Mouse (Mus musculus) liver, embryonic 16.5 days (tissue): Measurements from ENCODE around the gene Hspa14. TPM values are rescaled to one million over a fixed set of nuclear protein-coding genes. Genes with fewer than 3 reads are reported as not detected.

Source experiments
- ATAC-seq: fragments of 200-750 bp; cut with Nextera tagmentation; 2 replicates; pipeline ENCODE4 v1.8.0; 2017; ENCODE audit warnings: low read depth, mild to moderate bottlenecking, moderate number of reproducible peaks, moderate library complexity
- H3K27ac ChIP-seq: fragments of 300-500 bp; sonication (generic); 2 replicates; pipeline ENCODE4 v1.5.1; 2014; ENCODE audit warnings: mild to moderate bottlenecking, low read length
- H3K27me3 ChIP-seq: fragments of 300-500 bp; sonication (generic); 2 replicates; pipeline ENCODE4 v1.6.1; 2014; ENCODE audit warnings: low read depth, low read length, mixed read lengths; ENCODE audit not compliant: control insufficient read depth, insufficient read depth
- H3K36me3 ChIP-seq: fragments of 300-500 bp; sonication (generic); 2 replicates; pipeline ENCODE4 v1.6.1; 2014; ENCODE audit warnings: mild to moderate bottlenecking; ENCODE audit not compliant: control insufficient read depth, insufficient read depth
- H3K4me1 ChIP-seq: fragments of 300-500 bp; sonication (generic); 2 replicates; pipeline ENCODE4 v1.6.1; 2014; ENCODE audit warnings: low read depth, low read length, mixed read lengths; ENCODE audit not compliant: control insufficient read depth
- H3K4me2 ChIP-seq: fragments of 300-500 bp; sonication (generic); 2 replicates; pipeline ENCODE4 v1.6.1; 2014; ENCODE audit warnings: low read depth, low read length, mixed read lengths
- H3K4me3 ChIP-seq: fragments of 300-500 bp; sonication (generic); 2 replicates; pipeline ENCODE4 v1.5.1; 2014; ENCODE audit warnings: low read depth, mild to moderate bottlenecking, low read length
- H3K9ac ChIP-seq: fragments of 300-500 bp; sonication (generic); 2 replicates; pipeline ENCODE4 v1.6.1; 2014; ENCODE audit warnings: low read depth, low read length
- H3K9me3 ChIP-seq: fragments of 300-500 bp; sonication (generic); replicated peaks from 2 replicates; pipeline ENCODE4 v1.6.1; 2016; ENCODE audit warnings: low read length; ENCODE audit not compliant: control insufficient read depth
- WGBS: fragments of 180-500 bp; shearing (Covaris S2); extraction: QIAGEN DNeasy Blood & Tissue Kit; methylation state at CpG from one replicate; pipeline ENCODE4 v1.1.7; 2014; ENCODE audit not compliant: insufficient replicate concordance; 5-methylcytosine and 5-hydroxymethylcytosine counted together
- polyA plus RNA-seq: library from polyadenylated mRNA; unstranded; fragments of >200 nt; fragmentation: Nextera tagmentation; extraction: Ambion mirVana; gene quantifications from 2 replicates; pipeline ENCODE4 v1.2.1, GENCODE M21; 2015

Gene Hspa14
- polyA plus RNA-seq, 1 experiment from 2014 or later, result 51.4 TPM

DNA sequence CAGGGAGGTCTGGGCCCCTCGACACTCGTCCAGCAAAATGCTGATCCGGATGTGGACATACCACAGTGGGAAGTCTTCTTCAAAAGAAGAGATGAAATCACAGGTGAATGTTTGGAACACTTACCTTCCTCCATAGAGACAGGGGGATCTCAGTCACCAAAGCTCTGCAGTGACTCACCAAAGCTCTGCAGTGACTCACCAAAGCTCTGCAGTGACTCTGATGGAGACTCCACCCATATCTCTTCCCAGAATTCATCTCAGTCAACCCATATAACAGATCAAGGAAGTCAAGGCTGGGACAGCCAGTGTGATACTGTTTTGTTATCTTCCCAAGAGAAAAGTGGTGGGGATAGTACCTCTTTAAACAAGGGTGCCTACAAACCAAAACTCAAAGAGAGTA is 59.5 kb downstream of the Hspa14 start:
- 79% methylated on average over 3 of the region's 3 CpGs for WGBS
- ATAC-seq, result no peak
- H3K4me2 ChIP-seq, result no peak overlapping the region
- peaks cover 9% of the 10 kb centered on the region for H3K36me3 ChIP-seq
- H3K4me3 ChIP-seq, result no peak overlapping the region
- H3K4me1 ChIP-seq, result no peaks in the 10 kb centered on the region
- no peaks in the 10 kb centered on the region for H3K27me3 ChIP-seq
- no peak overlapping the region for H3K27ac ChIP-seq
- H3K9me3 ChIP-seq, result no peaks in the 10 kb centered on the region
- H3K9ac ChIP-seq, result no peak overlapping the region

DNA sequence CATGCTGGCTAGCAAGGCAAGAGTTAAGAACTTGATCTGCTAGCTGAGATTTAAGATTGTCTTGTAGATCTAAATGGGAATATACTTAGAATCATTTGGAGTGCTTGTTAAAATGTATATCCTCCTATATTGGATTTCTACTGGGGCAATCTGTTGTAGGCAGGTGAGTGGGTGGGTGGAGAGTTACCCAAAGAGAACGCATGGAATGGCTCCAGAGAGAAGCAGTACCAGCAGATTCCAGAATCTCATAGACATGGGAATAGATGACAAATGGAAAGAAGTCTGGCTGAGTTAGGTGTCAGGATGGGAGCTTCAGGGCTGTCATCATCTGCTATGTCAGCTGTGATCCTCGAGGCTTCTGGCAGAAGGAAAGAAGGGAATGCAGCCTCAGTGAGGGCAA is 63.2 kb downstream of the Hspa14 start:
- WGBS, result 45% methylated on average over 2 of the region's 2 CpGs
- no peak overlapping the region for H3K4me3 ChIP-seq
- no peak overlapping the region for H3K27ac ChIP-seq
- H3K9me3 ChIP-seq, result no peaks in the 10 kb centered on the region
- H3K27me3 ChIP-seq, result no peaks in the 10 kb centered on the region
- H3K9ac ChIP-seq, result no peak overlapping the region
- no peak for ATAC-seq
- no peaks in the 10 kb centered on the region for H3K4me1 ChIP-seq
- peaks cover 9% of the 10 kb centered on the region for H3K36me3 ChIP-seq
- no peak overlapping the region for H3K4me2 ChIP-seq

DNA sequence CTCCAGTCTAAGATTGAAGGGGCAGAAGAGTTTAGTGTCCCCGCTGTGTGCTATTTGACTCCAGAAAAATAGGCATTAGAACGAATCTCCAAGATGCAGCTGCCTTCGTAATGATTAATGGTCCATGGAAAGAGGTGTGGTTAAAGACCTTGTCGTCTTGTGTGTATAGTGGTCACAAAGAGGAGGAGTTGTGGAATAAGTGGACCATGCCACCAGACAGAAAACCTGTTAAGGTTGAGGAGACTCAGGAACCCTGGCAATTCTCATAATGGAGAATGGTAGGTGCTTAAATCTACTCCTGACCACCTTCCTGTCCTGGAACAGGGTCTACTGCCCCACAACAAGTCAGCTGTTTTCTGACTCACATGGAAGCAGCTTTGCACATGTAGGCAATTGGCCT is 66.6 kb downstream of the Hspa14 start:
- Histone ChIP-seq H3K27me3 (no peaks in the 10 kb centered on the region), H3K4me2 (no peak overlapping the region), H3K27ac (no peak overlapping the region), H3K9me3 (no peaks in the 10 kb centered on the region), H3K4me3 (no peak overlapping the region), H3K9ac (no peak overlapping the region), H3K4me1 (no peaks in the 10 kb centered on the region), H3K36me3 (peaks cover 9% of the 10 kb centered on the region)
- no peak for ATAC-seq
- WGBS, result 79% methylated on average over 4 of the region's 4 CpGs

DNA sequence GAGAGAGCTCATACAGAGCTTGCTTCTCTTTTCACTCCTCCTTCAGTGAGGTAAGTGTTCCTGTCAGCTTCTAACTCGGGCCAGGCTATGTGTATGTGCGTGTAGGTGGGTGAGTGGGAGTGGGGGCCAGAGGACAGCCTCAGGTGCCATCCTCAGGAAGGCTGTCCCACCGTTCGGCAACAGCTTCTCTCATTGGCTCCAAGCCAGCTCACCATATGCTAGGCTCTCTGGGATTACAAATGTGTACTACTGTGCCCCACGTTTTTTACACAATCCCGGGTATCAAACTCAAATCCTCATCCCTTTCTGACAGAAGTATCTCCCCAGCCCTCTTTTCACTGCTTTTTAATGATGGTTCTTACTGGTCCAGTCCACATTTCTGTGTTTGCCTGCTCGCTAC is 68.4 kb downstream of the Hspa14 start:
- no peak for ATAC-seq
- H3K36me3 ChIP-seq, result peaks cover 9% of the 10 kb centered on the region
- no peaks in the 10 kb centered on the region for H3K9me3 ChIP-seq
- WGBS, result 77% methylated on average over 7 of the region's 7 CpGs
- no peak overlapping the region for H3K27ac ChIP-seq
- no peak overlapping the region for H3K4me2 ChIP-seq
- no peak overlapping the region for H3K9ac ChIP-seq
- H3K4me3 ChIP-seq, result no peak overlapping the region
- H3K4me1 ChIP-seq, result no peaks in the 10 kb centered on the region
- no peaks in the 10 kb centered on the region for H3K27me3 ChIP-seq

Other genes with a start within 250 kb of the Hspa14 start
- 12.0 and 13.8 TPM in 2 replicates for gene Nmt2, start 228.6 kb downstream of the Hspa14 start, polyA plus RNA-seq
- gene Rpp38, start 180.2 kb downstream of the Hspa14 start, polyA plus RNA-seq, result 7.3 and 7.4 TPM in 2 replicates
- gene Acbd7, start 176.6 kb downstream of the Hspa14 start, polyA plus RNA-seq, result 0.32 and 0.40 TPM in 2 replicates
- not detected in 2 replicates for gene Olah, start 115.6 kb downstream of the Hspa14 start, polyA plus RNA-seq
- not detected in 2 replicates for gene Meig1, start 90.2 kb downstream of the Hspa14 start, polyA plus RNA-seq
- 3.9 and 4.2 TPM in 2 replicates for gene Dclre1c, start 88.7 kb downstream of the Hspa14 start, polyA plus RNA-seq
- gene Suv39h2, start 37.8 kb downstream of the Hspa14 start, polyA plus RNA-seq, result 3.7 and 4.0 TPM in 2 replicates
- gene Gm45902, start within 50 bp of the Hspa14 start, polyA plus RNA-seq, result 1.4 and 1.5 TPM in 2 replicates
- 0.09 and 0.11 TPM in 2 replicates for gene Cdnf, start 216 bp upstream of the Hspa14 start, polyA plus RNA-seq
- gene Fam107b, start 57.7 kb upstream of the Hspa14 start, polyA plus RNA-seq, result 25.0 and 25.6 TPM in 2 replicates